Mouse (Mus musculus) midbrain, embryonic 12.5 days (tissue): ENCODE data around the gene Gm32717. TPM values are rescaled to one million over a fixed set of nuclear protein-coding genes. Genes with fewer than 3 reads are reported as not detected.
"Not testable (repeated sequence)": the region's sequence is repeated elsewhere in the genome, so short reads cannot be mapped to it uniquely, and the experiment has no call there.

Experiments used
- ATAC-seq: fragments of 200-750 bp; cut with Nextera tagmentation; 2 replicates; pipeline ENCODE4 v1.8.0; 2017; ENCODE audit warnings: low read depth, moderate TSS enrichment, moderate library complexity; ENCODE audit not compliant: low FRiP score
- H3K27ac ChIP-seq: fragments of 300-500 bp; sonication (generic); replicated peaks from 2 replicates; pipeline ENCODE4 v1.5.1; 2016; ENCODE audit warnings: mild to moderate bottlenecking
- H3K27me3 ChIP-seq: fragments of 300-500 bp; sonication (generic); 2 replicates; pipeline ENCODE4 v1.6.1; 2016; ENCODE audit warnings: mild to moderate bottlenecking
- H3K36me3 ChIP-seq: fragments of 300-500 bp; sonication (generic); 2 replicates; pipeline ENCODE4 v1.6.1; 2016
- H3K4me1 ChIP-seq: fragments of 300-500 bp; sonication (generic); 2 replicates; pipeline ENCODE4 v1.6.1; 2016
- H3K4me2 ChIP-seq: fragments of 300-500 bp; sonication (generic); replicated peaks from 2 replicates; pipeline ENCODE4 v1.6.1; 2016; ENCODE audit warnings: mild to moderate bottlenecking, moderate library complexity
- H3K4me3 ChIP-seq: fragments of 300-500 bp; sonication (generic); 2 replicates; pipeline ENCODE4 v1.5.1; 2016; ENCODE audit warnings: mild to moderate bottlenecking
- H3K9ac ChIP-seq: fragments of 300-500 bp; sonication (generic); replicated peaks from 2 replicates; pipeline ENCODE4 v1.6.1; 2016; ENCODE audit warnings: mild to moderate bottlenecking, moderate library complexity
- H3K9me3 ChIP-seq: fragments of 300-500 bp; sonication (generic); 2 replicates; pipeline ENCODE4 v1.6.1; 2016; ENCODE audit warnings: mild to moderate bottlenecking
- WGBS: fragments of 180-500 bp; shearing (Covaris S2); methylation state at CpG from one replicate; pipeline ENCODE4 v1.1.7; 2016; 5-methylcytosine and 5-hydroxymethylcytosine counted together
- polyA plus RNA-seq: library from polyadenylated mRNA; unstranded; fragments of >200 nt; fragmentation: Nextera tagmentation; extraction: Ambion mirVana; gene quantifications from 2 replicates; pipeline ENCODE4 v1.2.1, GENCODE M21; 2016

The Gm32717 gene
- polyA plus RNA-seq: not detected in 2 replicates

GRCm38 (mm10) chr10:118240680-118241079 lies at the start of gene Gm32717:
Gm32717 (minus strand) TSS chr10:118240780.
- not testable (repeated sequence) for H3K4me2 ChIP-seq, H3K36me3 ChIP-seq, H3K4me1 ChIP-seq, H3K27me3 ChIP-seq, H3K9me3 ChIP-seq, H3K9ac ChIP-seq, H3K27ac ChIP-seq, H3K4me3 ChIP-seq, ATAC-seq
- no CpG with 5 or more reads among the region's 13 CpGs for WGBS

- not testable (repeated sequence) for ATAC-seq
These were observed 42.4 kb upstream of the Gm32717 start for GRCm38 (mm10) chr10:118283016-118283415.

GRCm38 (mm10) chr10:118282565-118282964 lies 42.0 kb upstream of the Gm32717 start:
- 90% methylated on average over 4 of the region's 7 CpGs for WGBS
- not testable (repeated sequence) for ATAC-seq, H3K27me3 ChIP-seq, H3K4me3 ChIP-seq, H3K9me3 ChIP-seq, H3K4me2 ChIP-seq, H3K9ac ChIP-seq, H3K4me1 ChIP-seq, H3K36me3 ChIP-seq, H3K27ac ChIP-seq

More at GRCm38 (mm10) chr10:118283016-118283415, 42.4 kb upstream of the Gm32717 start:
- not testable (repeated sequence) for H3K4me1 ChIP-seq, H3K4me2 ChIP-seq, H3K36me3 ChIP-seq, H3K4me3 ChIP-seq, H3K27ac ChIP-seq, H3K27me3 ChIP-seq, H3K9ac ChIP-seq, H3K9me3 ChIP-seq
- 96% methylated on average over 3 of the region's 5 CpGs for WGBS

GRCm38 (mm10) chr10:118278069-118278468 lies 37.5 kb upstream of the Gm32717 start:
- WGBS: no CpG with 5 or more reads among the region's 4 CpGs
- not testable (repeated sequence) for ATAC-seq

GRCm38 (mm10) chr10:118271416-118271815 lies 30.8 kb upstream of the Gm32717 start:
- H3K36me3 ChIP-seq, ATAC-seq, H3K9me3 ChIP-seq, H3K4me1 ChIP-seq, H3K27ac ChIP-seq, H3K4me2 ChIP-seq, H3K9ac ChIP-seq, H3K27me3 ChIP-seq, H3K4me3 ChIP-seq: not testable (repeated sequence)
- no CpG with 5 or more reads among the region's 2 CpGs for WGBS

More at GRCm38 (mm10) chr10:118278069-118278468, 37.5 kb upstream of the Gm32717 start:
- H3K36me3 ChIP-seq, H3K27me3 ChIP-seq, H3K27ac ChIP-seq, H3K4me3 ChIP-seq, H3K4me2 ChIP-seq, H3K9ac ChIP-seq, H3K9me3 ChIP-seq, H3K4me1 ChIP-seq: not testable (repeated sequence)

GRCm38 (mm10) chr10:118268812-118269211 lies 28.2 kb upstream of the Gm32717 start:
- not testable (repeated sequence) for H3K27ac ChIP-seq, ATAC-seq, H3K27me3 ChIP-seq, H3K36me3 ChIP-seq, H3K4me1 ChIP-seq, H3K4me2 ChIP-seq, H3K4me3 ChIP-seq, H3K9ac ChIP-seq, H3K9me3 ChIP-seq
- WGBS: 88% methylated on average over 1 of the region's 8 CpGs

- H3K9ac ChIP-seq, H3K4me1 ChIP-seq, H3K27me3 ChIP-seq, H3K4me3 ChIP-seq, H3K36me3 ChIP-seq, H3K27ac ChIP-seq, ATAC-seq, H3K9me3 ChIP-seq, H3K4me2 ChIP-seq: not testable (repeated sequence)
- WGBS: no CpG with 5 or more reads among the region's 13 CpGs
These were observed 17.8 kb upstream of the Gm32717 start, which contains the start of gene Gm32802 for GRCm38 (mm10) chr10:118258388-118258787. Gm32802 (plus strand) TSS chr10:118258688.

GRCm38 (mm10) chr10:118250852-118251295 lies 10.3 kb upstream of the Gm32717 start:
- Histone ChIP-seq H3K36me3 (no peaks in the 10 kb centered on the region), H3K9me3 (no peaks in the 10 kb centered on the region), H3K4me2 (no peak overlapping the region), H3K9ac (no peak overlapping the region), H3K27me3 (no peaks in the 10 kb centered on the region), H3K4me1 (0 out of 2 replicates have a peak, but pooled peaks cover 2% of the 10 kb centered on the region), H3K27ac (no peak overlapping the region), H3K4me3 (no peak overlapping the region)
- WGBS: 46% methylated on average over 10 of the region's 10 CpGs
- peak; percentile 84 for ATAC-seq

GRCm38 (mm10) chr10:118249006-118249595 lies 8.5 kb upstream of the Gm32717 start:
- not testable (repeated sequence) for H3K27me3 ChIP-seq, H3K4me3 ChIP-seq, H3K9ac ChIP-seq, H3K27ac ChIP-seq, H3K4me1 ChIP-seq, H3K36me3 ChIP-seq, H3K9me3 ChIP-seq, ATAC-seq, H3K4me2 ChIP-seq
- WGBS: 86% methylated on average over 11 of the region's 11 CpGs

GRCm38 (mm10) chr10:118232607-118233006 lies 8.0 kb downstream of the Gm32717 start:
- no CpG with 5 or more reads among the region's 5 CpGs for WGBS

GRCm38 (mm10) chr10:118227629-118228028 lies 13.0 kb downstream of the Gm32717 start:
- H3K4me1 ChIP-seq, H3K4me3 ChIP-seq, H3K27ac ChIP-seq, H3K4me2 ChIP-seq, H3K9me3 ChIP-seq, H3K9ac ChIP-seq, ATAC-seq, H3K27me3 ChIP-seq, H3K36me3 ChIP-seq: not testable (repeated sequence)
- WGBS: no CpG with 5 or more reads among the region's 2 CpGs

More at GRCm38 (mm10) chr10:118232607-118233006, 8.0 kb downstream of the Gm32717 start:
- not testable (repeated sequence) for H3K4me1 ChIP-seq, H3K9ac ChIP-seq, H3K4me3 ChIP-seq, H3K27me3 ChIP-seq, H3K4me2 ChIP-seq, H3K36me3 ChIP-seq, H3K9me3 ChIP-seq, ATAC-seq, H3K27ac ChIP-seq

GRCm38 (mm10) chr10:118215719-118216393 lies 24.7 kb downstream of the Gm32717 start:
- H3K27me3 ChIP-seq, H3K4me3 ChIP-seq, H3K9ac ChIP-seq, H3K9me3 ChIP-seq, H3K27ac ChIP-seq, ATAC-seq, H3K4me2 ChIP-seq, H3K4me1 ChIP-seq, H3K36me3 ChIP-seq: not testable (repeated sequence)
- WGBS: 81% methylated on average over 3 of the region's 4 CpGs
